Mouse (Mus musculus) hindbrain, embryonic 10.5 days (tissue): ENCODE results near the gene D6Ertd527e. TPM values are rescaled to one million over a fixed set of nuclear protein-coding genes. Genes with fewer than 3 reads are reported as not detected.

Experiments
- DNase-seq: peaks from one replicate; pipeline ENCODE4 v3.0.0-alpha.2; 2017; ENCODE audit warnings: low spot score
- H3K27ac ChIP-seq: fragments of 300-500 bp; sonication (generic); 2 replicates; pipeline ENCODE4 v1.5.1; 2016; ENCODE audit warnings: mild to moderate bottlenecking, moderate library complexity
- H3K27me3 ChIP-seq: fragments of 300-500 bp; sonication (generic); 2 replicates; pipeline ENCODE4 v1.6.1; 2016; ENCODE audit warnings: mild to moderate bottlenecking; ENCODE audit not compliant: poor library complexity, insufficient read depth, severe bottlenecking
- H3K36me3 ChIP-seq: fragments of 300-500 bp; sonication (generic); 2 replicates; pipeline ENCODE4 v1.6.1; 2016; ENCODE audit warnings: mild to moderate bottlenecking, moderate library complexity
- H3K4me1 ChIP-seq: fragments of 300-500 bp; sonication (generic); replicated peaks from 2 replicates; pipeline ENCODE4 v1.6.1; 2016; ENCODE audit warnings: mild to moderate bottlenecking
- H3K4me3 ChIP-seq: fragments of 300-500 bp; sonication (generic); 2 replicates; pipeline ENCODE4 v1.5.1; 2016; ENCODE audit warnings: mild to moderate bottlenecking, moderate library complexity
- H3K9me3 ChIP-seq: fragments of 300-500 bp; sonication (generic); 2 replicates; pipeline ENCODE4 v1.6.1; 2016; ENCODE audit warnings: mild to moderate bottlenecking, moderate library complexity
- WGBS: fragments of 180-500 bp; shearing (Covaris S2); methylation state at CpG from one replicate; pipeline ENCODE4 v1.1.7; 2016; 5-methylcytosine and 5-hydroxymethylcytosine counted together
- polyA plus RNA-seq: library from polyadenylated mRNA; unstranded; fragments of >200 nt; fragmentation: Nextera tagmentation; extraction: Ambion mirVana; gene quantifications from 2 replicates; pipeline ENCODE4 v1.2.1, GENCODE M21; 2016

The D6Ertd527e gene
- polyA plus RNA-seq, 1 experiment from 2014 or later, result 0.25 TPM

GRCm38 (mm10) chr6:87161391-87162263 lies 57.1 kb downstream of the D6Ertd527e start:
- DNase-seq, result no peak
- no peaks in the 10 kb centered on the region for H3K9me3 ChIP-seq
- 86% methylated on average over 12 of the region's 12 CpGs for WGBS

More at GRCm38 (mm10) chr6:87161391-87162263, 57.1 kb downstream of the D6Ertd527e start:
- Histone ChIP-seq H3K36me3 (no peaks in the 10 kb centered on the region), H3K4me1 (peaks cover 8% of the 10 kb centered on the region; the same call in 1 of the 2 replicates), H3K4me3 (no peak overlapping the region), H3K27ac (no peak overlapping the region), H3K27me3 (no peaks in the 10 kb centered on the region)

Other genes starting within 250 kb of the D6Ertd527e start
- 90.6 and 104 TPM in 2 replicates for gene Nfu1, start 95.5 kb upstream of the D6Ertd527e start, polyA plus RNA-seq
- 11.4 and 15.0 TPM in 2 replicates for gene Gfpt1, start 61.9 kb upstream of the D6Ertd527e start, polyA plus RNA-seq
- gene Antxr1, start 231.1 kb downstream of the D6Ertd527e start, polyA plus RNA-seq, result 2.8 and 4.0 TPM in 2 replicates
- gene Gkn1, start 246.2 kb downstream of the D6Ertd527e start, polyA plus RNA-seq, result not detected in 2 replicates